Comparison of ENCODE assay signal across 10 mouse cellular contexts in genomic region chr5:147724391-147724790, GRCm38 (mm10). TPM values are rescaled to one million over a fixed set of nuclear protein-coding genes. Genes with fewer than 3 reads are reported as not detected.
DNase-seq lines count a peak whose midpoint lies in the region; ATAC-seq and TF ChIP-seq lines count a peak whose summit lies in the region.
"Had no signal": no experiment of that assay in that cellular context is flagged by ENCODE, and none has a peak within 500 bp of the region (broad histone marks: within the 10 kb centered on the region; RNA-seq: fewer than 3 reads in every experiment).

No protein-coding gene starts in this region.

- H3K27ac ChIP-seq in kidney, postnatal 0 days: no peak overlapping the region
- no peak overlapping the region for H3K27ac ChIP-seq in hindbrain, embryonic 10.5 days
- no peak overlapping the region for H3K27ac ChIP-seq in midbrain, embryonic 14.5 days (replicated peaks; ENCODE audit: low read depth, low read length)

- no peak overlapping the region for H3K9ac ChIP-seq in kidney, postnatal 0 days (ENCODE audit: low read depth, low read length)
- H3K9ac ChIP-seq in midbrain, embryonic 14.5 days (replicated peaks; ENCODE audit: low read length): no peak overlapping the region

- peak overlapping the region; percentile 45 for H3K4me3 ChIP-seq in kidney, postnatal 0 days (replicated peaks; ENCODE audit: low read depth, low read length)
- peak overlapping the region; percentile 56 for H3K4me3 ChIP-seq in hindbrain, embryonic 10.5 days
- H3K4me3 ChIP-seq in midbrain, embryonic 14.5 days (replicated peaks; ENCODE audit: low read depth, low read length): no peak overlapping the region

- no peak for ATAC-seq in kidney, postnatal 0 days (replicated peaks; ENCODE audit: low FRiP score, low read depth)
- ATAC-seq in midbrain, embryonic 14.5 days (ENCODE audit: low FRiP score, low TSS enrichment): no peak

- WGBS in kidney, postnatal 0 days: 2% methylated on average over 14 of the region's 14 CpGs
- 1% methylated on average over 14 of the region's 14 CpGs for WGBS in hindbrain, embryonic 10.5 days
- WGBS in midbrain, embryonic 14.5 days: 1% methylated on average over 14 of the region's 14 CpGs

- no peak for TF ChIP-seq CTCF in kidney, postnatal 0 days (IDR thresholded peaks at IDR 0.05; ENCODE audit: low read depth)

- H3K9me3 ChIP-seq in kidney, postnatal 0 days (replicated peaks; ENCODE audit: low read length): no peaks in the 10 kb centered on the region
- no peaks in the 10 kb centered on the region for H3K9me3 ChIP-seq in hindbrain, embryonic 10.5 days
- no peaks in the 10 kb centered on the region for H3K9me3 ChIP-seq in midbrain, embryonic 14.5 days (ENCODE audit: control insufficient read depth, low read length)

- peaks cover 60% of the 10 kb centered on the region for H3K27me3 ChIP-seq in kidney, postnatal 0 days (ENCODE audit: insufficient read depth, low read length)
- peaks cover 100% of the 10 kb centered on the region for H3K27me3 ChIP-seq in hindbrain, embryonic 10.5 days (ENCODE audit: insufficient read depth, poor library complexity, severe bottlenecking)
- peaks cover 81% of the 10 kb centered on the region for H3K27me3 ChIP-seq in midbrain, embryonic 14.5 days (ENCODE audit: control insufficient read depth, insufficient read depth, low read length)

- H3K36me3 ChIP-seq in kidney, postnatal 0 days (ENCODE audit: insufficient read depth, low read length): no peaks in the 10 kb centered on the region
- H3K36me3 ChIP-seq in hindbrain, embryonic 10.5 days: no peaks in the 10 kb centered on the region
- no peaks in the 10 kb centered on the region for H3K36me3 ChIP-seq in midbrain, embryonic 14.5 days (ENCODE audit: control insufficient read depth, insufficient read depth, low read length)

- DNase-seq in embryo, embryonic 11 days: peak; percentile 41
- DNase-seq in embryo, embryonic 10 days (ENCODE audit: low spot score): no peak
- DNase-seq in kidney, postnatal 0 days (ENCODE audit: low spot score): no peak
- DNase-seq in kidney, postnatal 25 days: no peak
- no peak for DNase-seq in hindbrain, embryonic 10.5 days (ENCODE audit: low spot score)
- DNase-seq in midbrain, embryonic 14.5 days: peak; percentile 30
- no peak for DNase-seq in adipocyte (ENCODE audit: low spot score)
- no peak for DNase-seq in layer of hippocampus, adult 8-10 months (ENCODE audit: low spot score in 2 of 2)
- DNase-seq: cerebellum, adult 11 months; thymus, adult 18-20 months had no signal

- peak overlapping the region; percentile 66 for H3K4me2 ChIP-seq in kidney, postnatal 0 days (ENCODE audit: low read length)
- no peak overlapping the region for H3K4me2 ChIP-seq in midbrain, embryonic 14.5 days (ENCODE audit: low read length)

- peaks cover 12% of the 10 kb centered on the region; the same call in 1 of the 2 replicates for H3K4me1 ChIP-seq in kidney, postnatal 0 days (replicated peaks; ENCODE audit: insufficient read depth, low read length)
- peaks cover 25% of the 10 kb centered on the region for H3K4me1 ChIP-seq in hindbrain, embryonic 10.5 days (replicated peaks)
- H3K4me1 ChIP-seq in midbrain, embryonic 14.5 days (ENCODE audit: control insufficient read depth, insufficient read depth, low read length): peaks cover 16% of the 10 kb centered on the region; the same call in 1 of the 2 replicates

RNA-seq across cellular contexts. Expression of gene Flt1, which starts 1.4 kb away (rescaled TPM):
- polyA plus RNA-seq in kidney, postnatal 0 days (2015; fragmentation: Nextera tagmentation; extraction: Ambion mirVana): 10.3 and 10.9 TPM in 2 replicates
- 11.8 and 13.0 TPM in 2 replicates for polyA plus RNA-seq in hindbrain, embryonic 10.5 days (2016; fragmentation: Nextera tagmentation; extraction: Ambion mirVana)
- 6.5 and 10.8 TPM in 2 replicates for polyA plus RNA-seq in midbrain, embryonic 14.5 days (2014; fragmentation: Nextera tagmentation; extraction: Ambion mirVana)
- total RNA-seq in layer of hippocampus, adult 8-10 months (2022): 10 to 100 TPM; 31.9 to 39.7 (median 36.0) TPM

Comparison
In these comparisons a context has a peak if more than half of its experiments do, and no peak if none do; other contexts are left out.
1. DNase-seq: peak in embryo, embryonic 11 days (single experiment) and midbrain, embryonic 14.5 days (single experiment); none in embryo, embryonic 10 days (single experiment), kidney, postnatal 0 days (single experiment), kidney, postnatal 25 days (0 of 2), hindbrain, embryonic 10.5 days (single experiment), adipocyte (single experiment) and layer of hippocampus, adult 8-10 months (0 of 2).